Mouse (Mus musculus) skeletal muscle tissue, adult 2 months (tissue): Measurements from ENCODE around the gene Gm20662.
A peak's percentile ranks its signal among the peaks of the same experiment; 100 is the strongest.
"Not testable (repeated sequence)": the region's sequence is repeated elsewhere in the genome, so short reads cannot be mapped to it uniquely, and the experiment has no call there.

ENCODE experiments used
- DNase-seq: peaks from one replicate; pipeline ENCODE4 v3.0.0-alpha.2; 2012; ENCODE audit warnings: low read depth, low spot score

The Gm20662 gene

GRCm38 (mm10) chr9:108010385-108010784 lies 14.2 kb downstream of the Gm20662 start:
- no peak for DNase-seq

DNA sequence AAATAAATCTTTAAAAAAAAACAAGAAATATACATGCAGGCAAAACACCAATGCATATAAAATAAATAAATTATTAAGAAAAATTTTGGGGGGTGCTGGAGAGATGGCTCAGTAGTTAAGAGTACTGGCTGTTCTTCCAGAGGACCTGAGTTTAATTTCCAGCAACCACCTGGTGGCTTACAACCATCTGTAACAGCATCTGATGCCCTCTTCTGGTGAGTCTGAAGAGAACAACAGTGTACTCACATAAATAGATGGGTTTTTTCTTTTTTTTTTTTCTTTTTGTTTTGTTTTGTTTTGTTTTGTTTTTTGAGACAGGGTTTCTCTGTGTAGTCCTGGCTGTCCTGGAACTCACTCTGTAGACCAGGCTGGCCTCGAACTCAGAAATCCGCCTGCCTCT lies 17.4 kb downstream of the Gm20662 start:
- DNase-seq = not testable (repeated sequence)

DNA sequence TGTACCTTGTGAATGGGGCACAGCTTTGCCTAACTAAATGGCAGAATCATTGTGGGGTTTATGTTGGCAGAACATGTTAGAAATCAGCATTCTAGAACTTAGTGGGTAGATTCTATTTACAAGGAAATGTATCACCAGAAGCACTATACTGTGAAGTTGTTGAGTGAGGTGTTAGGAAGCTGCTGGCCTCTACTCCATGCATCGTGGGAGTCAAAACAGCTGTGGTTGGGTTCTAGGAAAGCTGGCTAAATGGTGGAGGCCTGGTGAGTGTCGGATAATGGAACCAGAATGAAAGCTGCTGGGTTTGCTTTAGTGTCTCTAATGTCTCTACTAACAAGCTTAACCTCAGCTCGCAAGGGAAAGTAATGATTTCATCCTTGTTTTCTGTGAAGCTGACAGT lies 21.0 kb downstream of the Gm20662 start:
- DNase-seq = no peak

GRCm38 (mm10) chr9:108020741-108021140 lies 24.6 kb downstream of the Gm20662 start:
- DNase-seq = no peak

- DNase-seq = no peak
Observed at GRCm38 (mm10) chr9:108023216-108023615, 27.1 kb downstream of the Gm20662 start.

DNA sequence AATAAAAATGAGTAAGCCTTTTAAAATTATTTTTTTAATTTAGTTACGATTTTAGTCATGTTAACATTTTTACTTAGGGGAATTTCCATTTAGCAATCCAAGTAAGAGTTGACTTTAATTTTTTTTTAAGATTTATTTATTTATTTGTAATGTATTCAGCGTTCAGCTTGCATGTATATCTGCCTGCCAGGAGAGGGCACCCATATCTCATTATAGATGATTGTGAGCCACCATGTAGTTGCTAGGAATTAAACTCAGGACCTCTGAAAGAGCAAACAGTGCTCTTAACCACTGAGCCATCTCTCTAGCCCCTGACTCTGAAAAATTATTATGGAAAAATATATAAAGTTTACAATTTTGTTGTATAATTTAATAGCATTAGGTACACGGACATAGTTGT lies 30.4 kb downstream of the Gm20662 start:
- no peak for DNase-seq

- DNase-seq = no peak
Observed at GRCm38 (mm10) chr9:108027867-108028266, 31.7 kb downstream of the Gm20662 start.

DNA sequence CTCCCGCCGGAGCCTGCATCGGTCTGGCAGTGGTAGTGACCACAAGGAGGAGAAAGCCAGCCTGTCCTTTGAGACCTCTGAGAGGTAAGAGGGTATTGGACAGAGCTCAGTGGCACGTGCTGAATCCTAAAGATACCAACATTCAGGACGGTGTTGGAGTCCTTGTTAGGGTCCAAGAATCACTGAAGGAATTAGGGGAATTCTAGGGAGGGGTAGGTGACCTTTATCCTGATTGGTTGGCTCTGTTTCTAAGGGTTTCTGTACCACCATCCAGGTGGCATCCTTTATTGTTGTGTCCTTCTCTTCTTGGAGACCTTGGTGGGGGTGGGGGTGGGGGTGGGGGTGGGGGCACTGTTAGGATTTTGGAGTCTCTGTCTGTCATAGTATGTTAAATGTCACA lies 36.0 kb downstream of the Gm20662 start:
- no peak for DNase-seq

GRCm38 (mm10) chr9:108035331-108036156 lies 39.4 kb downstream of the Gm20662 start:
- no peak for DNase-seq

DNA sequence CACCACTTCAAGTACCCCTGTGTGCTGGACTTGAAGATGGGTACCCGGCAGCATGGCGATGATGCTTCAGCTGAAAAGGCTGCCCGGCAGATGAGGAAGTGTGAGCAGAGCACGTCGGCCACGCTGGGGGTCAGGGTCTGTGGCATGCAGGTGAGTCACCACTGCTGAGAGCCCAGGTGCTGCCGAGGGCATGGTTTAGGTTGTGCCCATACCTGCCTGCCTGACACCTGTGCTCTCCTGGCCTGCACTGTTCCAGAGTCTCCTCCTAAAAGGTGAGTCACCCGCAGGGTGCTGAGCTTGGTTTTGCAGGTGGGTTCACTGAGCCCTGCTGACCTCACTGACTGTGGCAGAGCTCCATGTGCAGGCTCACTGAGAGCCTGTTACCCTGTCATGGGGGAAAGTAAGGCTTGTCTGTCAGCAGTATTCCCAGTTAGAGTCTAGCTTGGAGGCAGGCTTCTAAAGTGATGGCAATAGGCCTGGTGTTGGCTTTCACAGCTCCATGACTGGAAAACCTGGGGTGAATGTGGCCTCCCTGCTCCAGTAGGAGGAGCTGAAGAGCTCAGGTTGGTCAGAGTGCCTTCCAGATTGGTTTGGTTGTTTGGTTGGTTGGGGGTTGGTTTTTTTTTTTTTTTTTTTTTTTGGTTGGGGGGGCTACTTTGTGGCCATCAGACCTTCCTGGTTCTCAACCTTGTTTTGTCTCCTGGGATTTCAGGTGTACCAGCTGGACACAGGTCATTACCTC lies 48.8 kb downstream of the Gm20662 start:
- DNase-seq = no peak

GRCm38 (mm10) chr9:108046582-108046981 lies 50.4 kb downstream of the Gm20662 start:
- DNase-seq = no peak

DNA sequence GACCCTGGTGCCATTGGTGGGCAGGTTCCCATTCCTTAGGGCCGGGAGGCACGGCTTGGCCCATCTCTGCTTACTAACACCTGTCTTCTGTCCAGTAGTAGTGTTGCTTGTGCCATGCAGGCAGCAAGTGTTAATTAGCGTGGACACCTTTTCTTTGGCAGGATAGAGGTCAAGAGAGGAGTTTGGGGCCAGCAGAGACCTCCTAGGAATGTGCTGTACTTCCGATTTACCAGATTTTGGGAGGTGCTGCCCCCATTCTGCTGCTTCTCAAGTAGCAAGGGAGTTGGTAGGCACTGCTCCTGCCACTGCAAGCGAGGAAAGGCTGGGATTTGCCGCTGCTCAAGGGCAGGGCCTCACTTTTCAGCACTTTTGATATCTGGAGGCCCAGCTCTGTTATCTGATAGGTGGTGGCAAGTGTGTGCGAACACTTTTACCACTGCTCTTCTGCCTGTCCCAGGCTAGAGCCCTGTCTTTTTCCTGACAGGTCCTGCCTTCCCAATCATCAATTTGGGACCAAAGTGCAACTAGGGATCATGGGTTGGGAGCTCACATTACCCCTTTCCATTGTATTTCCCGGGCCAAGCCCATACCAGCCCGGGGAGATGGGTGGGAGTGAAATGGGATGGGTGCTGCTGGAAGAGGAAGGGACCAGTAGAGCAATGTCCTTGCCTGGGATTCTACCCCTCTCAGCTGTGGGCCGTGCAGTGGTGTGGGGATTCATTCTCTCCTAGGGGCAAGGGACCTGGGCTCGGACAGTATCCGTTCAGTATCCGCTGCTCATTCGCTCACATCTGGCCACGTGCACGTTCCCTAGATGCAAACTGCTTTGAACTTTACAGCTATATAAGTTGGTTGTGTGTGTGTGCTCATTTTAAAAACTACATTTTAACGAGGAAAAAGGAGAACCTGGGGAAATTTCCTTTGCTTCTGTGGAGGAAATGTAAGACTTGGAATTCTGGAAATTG lies 51.7 kb downstream of the Gm20662 start:
- DNase-seq = no peak

DNA sequence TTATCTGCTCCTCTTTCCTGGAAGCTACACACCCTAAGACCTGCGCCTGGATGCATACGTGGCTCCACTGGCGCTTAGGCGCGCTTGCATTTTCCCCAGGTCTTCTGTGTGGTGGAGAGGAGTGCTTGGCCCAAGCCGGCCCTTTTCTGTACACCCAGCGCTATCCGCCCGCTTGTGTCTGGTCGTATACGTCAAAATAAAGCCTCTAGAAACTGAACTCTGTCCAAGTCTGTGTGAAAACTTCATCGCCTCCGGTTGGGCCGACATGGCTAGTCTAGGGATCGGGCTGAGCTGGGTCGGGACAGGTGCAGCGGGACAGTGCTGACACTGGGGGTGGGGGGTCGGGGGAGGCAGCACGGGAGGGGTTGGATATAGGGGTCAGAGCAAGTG lies 52.4 kb downstream of the Gm20662 start:
- peak; percentile 40 for DNase-seq

DNA sequence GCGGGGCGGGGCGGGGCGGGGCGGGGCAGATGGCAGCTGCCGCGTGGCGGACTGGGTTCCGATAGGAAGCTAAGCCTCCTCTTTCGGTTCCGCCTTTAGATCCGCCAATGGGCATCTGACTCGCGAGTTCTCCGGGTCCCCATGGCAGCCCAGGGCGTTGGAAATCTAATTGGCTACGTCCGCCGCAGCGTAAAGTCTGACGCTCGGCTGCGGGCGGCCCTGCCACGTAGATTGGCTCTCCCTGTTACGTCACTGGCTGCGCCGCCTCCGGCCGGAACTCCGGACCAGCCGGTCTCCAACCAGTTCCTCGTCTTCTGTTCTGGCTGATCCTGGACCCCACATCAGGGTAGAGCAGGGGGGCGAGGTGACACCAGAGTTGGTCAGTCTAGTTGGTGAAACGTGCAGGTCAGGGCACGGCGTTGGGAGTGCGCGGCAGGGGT lies 52.9 kb downstream of the Gm20662 start, which contains the start of gene Gmppb:
Gene Gmppb, plus strand, starts transcription at position 227 of the 440 bp plus-strand sequence.
- peak; percentile 97 for DNase-seq

- no peak for DNase-seq
Observed at GRCm38 (mm10) chr9:108049561-108050251, 53.6 kb downstream of the Gm20662 start.

GRCm38 (mm10) chr9:108051184-108051930 lies 55.2 kb downstream of the Gm20662 start:
- DNase-seq = no peak

GRCm38 (mm10) chr9:108051931-108052220 lies 55.7 kb downstream of the Gm20662 start:
- no peak for DNase-seq

DNA sequence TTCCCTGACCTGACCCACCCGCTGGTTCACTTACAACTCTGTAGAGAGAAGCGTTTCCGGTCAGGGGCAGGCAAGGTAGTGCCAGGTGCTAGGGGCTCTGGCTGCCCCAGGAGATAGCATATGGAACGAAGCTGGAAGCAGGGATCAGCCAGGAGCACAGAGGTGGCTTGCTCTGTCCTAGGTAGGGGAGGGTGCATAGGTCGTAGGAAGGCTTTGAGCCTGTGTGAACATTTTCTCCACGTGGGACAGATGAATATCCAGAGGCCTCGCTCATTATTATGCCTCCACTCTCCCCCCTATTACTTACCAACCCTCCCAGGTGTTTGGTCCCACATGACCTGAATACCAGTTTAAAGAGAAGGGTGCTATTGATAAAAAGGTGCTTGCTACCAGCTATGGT lies 56.3 kb downstream of the Gm20662 start:
- no peak for DNase-seq

DNA sequence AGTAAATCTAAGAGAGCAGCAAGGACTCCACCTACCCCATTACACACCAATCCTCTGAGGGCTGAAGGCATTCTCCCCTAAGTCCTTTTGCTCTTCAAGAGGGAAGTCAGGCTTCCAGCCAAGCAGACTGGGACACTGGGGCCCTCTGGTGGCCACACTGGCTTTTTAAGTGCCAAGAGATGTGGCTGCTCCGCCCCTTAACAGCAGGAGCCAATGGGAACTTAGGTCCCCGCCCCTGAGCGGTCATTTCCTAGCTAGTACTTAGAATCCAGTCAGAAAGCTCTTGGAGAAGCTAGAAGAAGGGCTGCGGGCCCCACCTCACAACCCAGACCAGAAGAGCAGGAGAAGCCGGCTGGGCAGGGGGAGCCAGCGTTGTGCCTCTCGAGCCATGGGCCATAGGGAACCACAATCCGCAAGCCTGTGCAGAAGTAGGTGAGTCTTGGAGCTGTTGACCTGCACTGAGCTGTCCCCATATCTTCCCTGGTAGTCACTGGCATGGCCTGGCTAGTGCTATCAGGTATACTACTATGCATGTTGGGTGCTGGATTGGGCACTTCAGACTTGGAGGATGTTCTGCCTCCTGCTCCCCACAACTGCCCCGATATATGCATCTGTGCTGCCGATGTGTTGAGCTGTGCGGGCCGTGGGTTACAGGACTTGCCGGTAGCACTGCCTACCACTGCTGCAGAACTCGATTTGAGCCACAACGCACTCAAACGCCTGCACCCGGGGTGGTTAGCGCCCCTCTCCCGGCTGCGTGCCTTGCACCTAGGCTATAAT lies 56.9 kb downstream of the Gm20662 start, which contains the start of gene Amigo3:
Gene Amigo3, plus strand, starts transcription at position 275 of the 780 bp plus-strand sequence.
- DNase-seq = peak; percentile 96
